Mouse (Mus musculus): ENCODE measurements around the gene Leng9. TPM values are rescaled to one million over a fixed set of nuclear protein-coding genes. Genes with fewer than 3 reads are reported as not detected.
A peak's percentile ranks its signal among the peaks of the same experiment; 100 is the strongest.
"Not testable (repeated sequence)": the region's sequence is repeated elsewhere in the genome, so short reads cannot be mapped to it uniquely, and the experiment has no call there.

Leng9 gene
- polyA plus RNA-seq (2016; fragmentation: Nextera tagmentation; extraction: Ambion mirVana), result 1.8 and 2.2 TPM in 2 replicates

GRCm38 (mm10) chr7:4150059-4150541 lies at the start of gene Leng9:
TSS of gene Leng9 (minus strand) at chr7:4150374.
- H3K4me3 ChIP-seq, result peak within 1 kb of the TSS; percentile 88
- H3K27me3 ChIP-seq (ENCODE audit: insufficient read depth, poor library complexity, severe bottlenecking), result peaks cover 25% of the 10 kb centered on the region
- no peaks in the 10 kb centered on the region for H3K9me3 ChIP-seq
- peaks cover 31% of the 10 kb centered on the region for H3K4me1 ChIP-seq
- peak within 1 kb of the TSS; percentile 91 for H3K27ac ChIP-seq
- no peak for DNase-seq (ENCODE audit: low spot score)
- H3K36me3 ChIP-seq, result peaks cover 32% of the 10 kb centered on the region
- WGBS, result 2% methylated on average over 14 of the region's 14 CpGs

- H3K9me3 ChIP-seq, result no peaks in the 10 kb centered on the region
- DNase-seq (ENCODE audit: low spot score), result peak; percentile 76
- no peaks in the 10 kb centered on the region for H3K27me3 ChIP-seq (ENCODE audit: insufficient read depth, poor library complexity, severe bottlenecking)
- WGBS, result 38% methylated on average over 3 of the region's 3 CpGs
- no peaks in the 10 kb centered on the region for H3K4me1 ChIP-seq
- H3K36me3 ChIP-seq, result no peaks in the 10 kb centered on the region
- no peak overlapping the region for H3K4me3 ChIP-seq
- no peak overlapping the region for H3K27ac ChIP-seq
Measured at GRCm38 (mm10) chr7:4178438-4178837, 28.3 kb upstream of the Leng9 start.

GRCm38 (mm10) chr7:4170193-4170938 lies 20.2 kb upstream of the Leng9 start:
- Histone ChIP-seq H3K27me3 (ENCODE audit: insufficient read depth, poor library complexity, severe bottlenecking) (no peaks in the 10 kb centered on the region), H3K36me3 (no peaks in the 10 kb centered on the region), H3K27ac (no peak overlapping the region), H3K9me3 (no peaks in the 10 kb centered on the region), H3K4me1 (no peaks in the 10 kb centered on the region), H3K4me3 (no peak overlapping the region)
- 73% methylated on average over 6 of the region's 6 CpGs for WGBS
- DNase-seq (ENCODE audit: low spot score), result no peak

- DNase-seq (ENCODE audit: low spot score), result no peak
- no peaks in the 10 kb centered on the region for H3K27me3 ChIP-seq (ENCODE audit: insufficient read depth, poor library complexity, severe bottlenecking)
- no peaks in the 10 kb centered on the region for H3K36me3 ChIP-seq
- peaks cover 21% of the 10 kb centered on the region for H3K4me1 ChIP-seq
- H3K9me3 ChIP-seq, result no peaks in the 10 kb centered on the region
- H3K4me3 ChIP-seq, result no peak overlapping the region
- no peak overlapping the region for H3K27ac ChIP-seq
Measured at GRCm38 (mm10) chr7:4167098-4167497, 16.9 kb upstream of the Leng9 start.

GRCm38 (mm10) chr7:4165286-4165685 lies 15.1 kb upstream of the Leng9 start:
- peak overlapping the region; percentile 68 for H3K4me3 ChIP-seq
- 17% methylated on average over 3 of the region's 3 CpGs for WGBS

GRCm38 (mm10) chr7:4164090-4164910 lies 14.1 kb upstream of the Leng9 start, which contains the start of gene Cdc42ep5:
TSS of gene Cdc42ep5 (minus strand) at chr7:4164860.
- Histone ChIP-seq H3K4me1 (peaks cover 21% of the 10 kb centered on the region), H3K27ac (peak within 1 kb of the TSS; percentile 86), H3K4me3 (peak within 1 kb of the TSS; percentile 68), H3K27me3 (ENCODE audit: insufficient read depth, poor library complexity, severe bottlenecking) (no peaks in the 10 kb centered on the region), H3K9me3 (no peaks in the 10 kb centered on the region), H3K36me3 (no peaks in the 10 kb centered on the region)
- under 1% methylated on average over 19 of the region's 20 CpGs for WGBS
- peak; percentile 87 for DNase-seq (ENCODE audit: low spot score)

More at GRCm38 (mm10) chr7:4165286-4165685, 15.1 kb upstream of the Leng9 start:
- Histone ChIP-seq H3K27me3 (ENCODE audit: insufficient read depth, poor library complexity, severe bottlenecking) (no peaks in the 10 kb centered on the region), H3K4me1 (peaks cover 21% of the 10 kb centered on the region), H3K27ac (peak overlapping the region; percentile 86; the same call in 1 of the 2 replicates), H3K9me3 (no peaks in the 10 kb centered on the region), H3K36me3 (no peaks in the 10 kb centered on the region)
- no peak for DNase-seq (ENCODE audit: low spot score)

- Histone ChIP-seq H3K9me3 (no peaks in the 10 kb centered on the region), H3K36me3 (no peaks in the 10 kb centered on the region), H3K27ac (peak overlapping the region; percentile 86), H3K4me1 (peaks cover 21% of the 10 kb centered on the region), H3K27me3 (ENCODE audit: insufficient read depth, poor library complexity, severe bottlenecking) (no peaks in the 10 kb centered on the region), H3K4me3 (peak overlapping the region; percentile 68)
- 0% methylated on average over 11 of the region's 11 CpGs for WGBS
- no peak for DNase-seq (ENCODE audit: low spot score)
Measured at GRCm38 (mm10) chr7:4163571-4164072, 13.4 kb upstream of the Leng9 start.

- not testable (repeated sequence) for H3K27ac ChIP-seq; DNase-seq (ENCODE audit: low spot score); H3K9me3 ChIP-seq; H3K27me3 ChIP-seq (ENCODE audit: insufficient read depth, poor library complexity, severe bottlenecking); H3K4me3 ChIP-seq; H3K36me3 ChIP-seq
- H3K4me1 ChIP-seq, result peaks cover 21% of the 10 kb centered on the region
- WGBS, result 91% methylated on average over 4 of the region's 4 CpGs
Measured at GRCm38 (mm10) chr7:4161596-4161995, 11.4 kb upstream of the Leng9 start.

- DNase-seq (ENCODE audit: low spot score), result no peak
- WGBS, result 41% methylated on average over 4 of the region's 4 CpGs
Measured at GRCm38 (mm10) chr7:4154976-4155375, 4.8 kb upstream of the Leng9 start.

GRCm38 (mm10) chr7:4154356-4154755 lies 4.2 kb upstream of the Leng9 start:
- H3K36me3 ChIP-seq, result peaks cover 4% of the 10 kb centered on the region; the same call in 1 of the 2 replicates
- H3K4me3 ChIP-seq, result no peak overlapping the region
- H3K4me1 ChIP-seq, result peaks cover 17% of the 10 kb centered on the region
- no peak overlapping the region for H3K27ac ChIP-seq
- DNase-seq (ENCODE audit: low spot score), result no peak
- 75% methylated on average over 5 of the region's 5 CpGs for WGBS
- peaks cover 25% of the 10 kb centered on the region for H3K27me3 ChIP-seq (ENCODE audit: insufficient read depth, poor library complexity, severe bottlenecking)
- no peaks in the 10 kb centered on the region for H3K9me3 ChIP-seq

More at GRCm38 (mm10) chr7:4154976-4155375, 4.8 kb upstream of the Leng9 start:
- Histone ChIP-seq H3K4me3 (no peak overlapping the region), H3K4me1 (peaks cover 16% of the 10 kb centered on the region), H3K36me3 (peaks cover 4% of the 10 kb centered on the region; the same call in 1 of the 2 replicates), H3K9me3 (no peaks in the 10 kb centered on the region), H3K27me3 (ENCODE audit: insufficient read depth, poor library complexity, severe bottlenecking) (peaks cover 25% of the 10 kb centered on the region), H3K27ac (no peak overlapping the region)

- H3K36me3 ChIP-seq, result peaks cover 20% of the 10 kb centered on the region
- no peaks in the 10 kb centered on the region for H3K9me3 ChIP-seq
- WGBS, result 15% methylated on average over 22 of the region's 22 CpGs
- H3K4me1 ChIP-seq, result peaks cover 31% of the 10 kb centered on the region
- peak overlapping the region; percentile 88 for H3K4me3 ChIP-seq
- H3K27ac ChIP-seq, result no peak overlapping the region
- DNase-seq (ENCODE audit: low spot score), result peak; percentile 58
- H3K27me3 ChIP-seq (ENCODE audit: insufficient read depth, poor library complexity, severe bottlenecking), result peaks cover 25% of the 10 kb centered on the region
Measured at GRCm38 (mm10) chr7:4151241-4151640, 1.1 kb upstream of the Leng9 start.

- H3K4me1 ChIP-seq, result peaks cover 31% of the 10 kb centered on the region
- no peak overlapping the region for H3K27ac ChIP-seq
- peaks cover 25% of the 10 kb centered on the region for H3K27me3 ChIP-seq (ENCODE audit: insufficient read depth, poor library complexity, severe bottlenecking)
- peaks cover 24% of the 10 kb centered on the region for H3K36me3 ChIP-seq
- peak; percentile 75 for DNase-seq (ENCODE audit: low spot score)
- no peaks in the 10 kb centered on the region for H3K9me3 ChIP-seq
- WGBS, result 16% methylated on average over 14 of the region's 14 CpGs
- peak overlapping the region; percentile 88 for H3K4me3 ChIP-seq
Measured at GRCm38 (mm10) chr7:4150811-4151221, 642 bp upstream of the Leng9 start.

Data from heart, embryonic 10.5 days (tissue).